Mouse (Mus musculus) lung, postnatal 36 days (tissue): ENCODE measurements at regions not wholly inside any gene's neighbourhood (a gene's known extent, or its start where the extent isn't known, plus 50 kb on each side); places are given as distances from the start of the nearest gene placed in this dataset.
A peak's percentile ranks its signal among the peaks of the same experiment; 100 is the strongest.

Experiments used
- DNase-seq: peaks from one replicate; pipeline ENCODE4 v3.0.0; 2022; ENCODE audit warnings: mixed read lengths

DNA sequence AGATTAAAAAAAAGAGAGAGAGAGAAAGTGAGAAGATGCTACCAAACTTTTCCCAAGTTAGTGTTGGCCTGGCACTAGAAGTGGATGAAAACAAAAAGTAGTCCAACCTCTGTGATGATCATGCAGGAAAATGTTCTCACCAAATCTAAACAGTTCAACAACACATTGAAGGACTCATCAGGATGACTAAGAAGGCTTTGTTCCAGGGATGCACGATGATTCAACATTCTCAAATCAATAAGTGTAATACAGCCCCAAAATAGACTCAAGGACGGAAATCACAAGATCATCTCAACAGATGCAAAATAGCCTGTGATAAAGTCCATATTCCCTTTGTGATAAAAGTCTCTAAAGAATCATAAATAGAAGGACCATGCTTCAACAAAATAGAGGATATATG, 106.3 kb downstream of the Cysltr2 start:
- DNase-seq = no peak

GRCm38 (mm10) chr14:72939067-72939393, 109.9 kb downstream of the Cysltr2 start:
- DNase-seq = no peak

GRCm38 (mm10) chr14:72938382-72939066, 110.4 kb downstream of the Cysltr2 start:
- no peak for DNase-seq

GRCm38 (mm10) chr14:72933598-72933997, 115.3 kb downstream of the Cysltr2 start:
- DNase-seq = no peak

- DNase-seq = no peak
These were observed 116.6 kb downstream of the Cysltr2 start for GRCm38 (mm10) chr14:72932296-72932695.

- no peak for DNase-seq
These were observed 147.6 kb downstream of the Cysltr2 start for GRCm38 (mm10) chr14:72901171-72901926.

DNA sequence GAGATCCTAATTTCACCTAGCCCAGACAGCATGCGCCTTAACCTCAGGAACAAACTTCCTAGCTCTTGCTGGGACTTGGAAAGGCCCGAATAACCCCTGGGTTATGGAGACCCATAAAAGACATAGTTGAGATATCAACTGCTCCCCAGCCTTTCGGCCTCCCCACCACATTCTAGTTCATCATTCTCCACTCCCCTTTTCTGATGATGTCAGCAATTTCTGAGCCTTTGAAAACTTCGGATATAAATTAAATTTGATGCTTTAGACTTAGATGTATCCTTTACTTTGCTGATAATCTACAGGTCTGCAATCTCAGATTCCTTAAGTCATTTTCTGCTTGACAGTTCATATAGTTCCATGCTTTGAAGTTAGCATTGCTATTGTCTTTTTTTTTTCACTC, 149.3 kb downstream of the Cysltr2 start:
- DNase-seq = no peak

DNA sequence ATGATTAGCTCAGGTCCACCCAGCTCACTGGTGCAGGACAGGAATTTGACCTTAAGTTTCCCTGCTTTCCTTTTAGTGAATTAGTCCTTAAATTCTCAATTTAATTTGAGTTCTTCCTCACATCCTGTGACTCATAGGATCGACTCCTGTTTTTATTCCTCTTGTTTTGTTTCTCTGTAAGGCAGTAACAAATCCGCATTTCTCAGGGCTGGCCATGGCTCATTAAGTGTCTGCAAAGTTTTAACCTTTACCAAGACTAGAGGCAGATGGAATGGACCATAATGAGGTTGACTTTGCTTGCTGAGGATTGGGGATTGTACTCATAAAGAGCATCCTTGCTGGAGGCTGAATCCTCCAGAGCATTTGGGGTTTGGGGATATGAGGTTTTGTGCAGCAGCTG, 156.6 kb downstream of the Cysltr2 start:
- no peak for DNase-seq

GRCm38 (mm10) chr14:72889663-72890062, 159.3 kb downstream of the Cysltr2 start:
- DNase-seq = no peak

GRCm38 (mm10) chr14:72887470-72888071, 161.3 kb downstream of the Cysltr2 start:
- no peak for DNase-seq

DNA sequence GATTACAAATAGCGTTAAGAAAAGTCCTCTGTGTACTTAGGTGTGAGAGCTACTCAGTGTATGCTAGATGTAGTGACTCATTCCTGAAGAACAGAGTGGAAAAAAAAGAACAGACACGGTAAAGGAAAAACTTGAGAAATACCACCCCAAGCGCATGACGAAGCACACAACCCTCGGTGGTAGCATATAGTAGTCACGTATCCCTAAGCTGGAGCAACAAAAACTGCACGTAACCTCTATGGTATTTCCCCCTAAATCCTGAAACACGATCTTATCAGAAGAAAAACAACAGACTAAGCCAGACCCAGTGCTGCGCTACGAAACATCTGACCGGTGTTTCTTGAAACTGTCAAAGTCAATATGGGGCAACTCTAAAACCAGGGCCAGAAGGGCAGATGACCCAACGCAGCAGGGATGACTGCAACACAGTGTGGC, 162.0 kb downstream of the Cysltr2 start:
- peak; percentile 3 for DNase-seq

GRCm38 (mm10) chr14:72885824-72886223, 163.1 kb downstream of the Cysltr2 start:
- no peak for DNase-seq

GRCm38 (mm10) chr14:72884561-72884960, 164.4 kb downstream of the Cysltr2 start:
- no peak for DNase-seq

DNA sequence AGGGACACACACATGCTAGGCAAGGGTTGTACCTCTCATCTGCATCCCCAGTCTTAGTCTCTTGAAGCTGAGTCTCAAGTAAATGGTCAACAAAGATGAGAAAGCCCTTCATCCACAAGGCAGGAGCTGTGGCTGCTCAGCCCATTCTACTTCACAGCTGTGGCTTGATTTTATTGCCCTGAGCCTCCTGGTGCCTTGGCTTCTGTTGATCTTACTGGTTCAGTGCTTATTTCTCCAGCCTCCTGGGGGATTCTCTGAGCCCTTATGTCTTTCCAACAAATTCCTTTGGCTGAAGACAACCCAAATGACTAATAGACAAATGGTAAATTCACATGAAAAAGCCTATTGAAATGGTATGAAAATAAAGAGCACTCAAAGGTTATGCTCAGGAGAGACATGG, 167.3 kb upstream of the Fndc3a start:
- DNase-seq = no peak

DNA sequence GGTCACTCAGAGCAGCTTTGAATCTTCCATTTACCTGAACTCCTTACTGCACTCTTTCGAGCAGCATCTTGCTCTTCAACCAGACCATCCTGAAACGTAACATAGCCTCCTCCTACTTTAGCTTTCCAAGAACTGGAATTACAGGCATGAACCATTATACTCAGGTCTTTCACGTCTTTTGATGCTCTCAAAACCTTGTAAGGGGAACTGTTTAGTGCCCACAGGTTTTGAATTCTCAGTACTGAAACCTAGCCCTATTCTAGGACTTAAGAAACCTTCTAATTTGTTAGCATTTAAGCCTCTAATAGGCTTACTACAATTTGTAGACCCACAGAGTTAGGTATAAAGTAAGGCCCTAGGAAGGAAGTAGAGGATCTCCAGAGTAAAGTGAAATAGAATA, 163.7 kb upstream of the Fndc3a start:
- no peak for DNase-seq

DNA sequence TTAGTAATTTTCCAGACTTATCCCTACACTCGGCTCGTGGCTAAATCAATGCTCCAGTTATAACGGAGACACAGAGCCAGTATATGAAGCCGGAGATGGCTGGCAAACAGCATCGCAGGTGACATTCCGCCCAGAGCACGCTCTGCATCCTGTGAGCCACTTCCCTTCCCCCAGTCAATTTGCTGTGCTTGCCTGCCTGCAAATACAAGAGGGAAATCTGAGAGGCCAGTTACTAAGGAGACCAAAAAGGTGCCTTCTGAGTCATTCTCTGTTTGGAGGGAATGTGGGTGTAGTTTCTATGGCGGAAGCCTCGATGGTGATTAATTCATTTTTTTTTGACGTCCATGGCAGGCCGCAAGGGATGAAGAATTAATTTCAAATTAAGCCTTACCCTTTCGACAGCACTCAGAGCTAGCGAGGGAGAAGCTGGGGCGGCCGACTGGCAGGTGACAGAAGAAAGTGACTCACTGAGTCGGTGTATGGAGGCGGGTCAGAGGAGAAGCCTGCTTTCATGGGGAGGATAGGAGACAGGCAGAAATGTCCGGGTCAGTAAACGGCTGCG, 159.5 kb upstream of the Fndc3a start:
- DNase-seq = peak; percentile 3

GRCm38 (mm10) chr14:72866896-72867295, 157.1 kb upstream of the Fndc3a start:
- DNase-seq = peak; percentile 9

DNA sequence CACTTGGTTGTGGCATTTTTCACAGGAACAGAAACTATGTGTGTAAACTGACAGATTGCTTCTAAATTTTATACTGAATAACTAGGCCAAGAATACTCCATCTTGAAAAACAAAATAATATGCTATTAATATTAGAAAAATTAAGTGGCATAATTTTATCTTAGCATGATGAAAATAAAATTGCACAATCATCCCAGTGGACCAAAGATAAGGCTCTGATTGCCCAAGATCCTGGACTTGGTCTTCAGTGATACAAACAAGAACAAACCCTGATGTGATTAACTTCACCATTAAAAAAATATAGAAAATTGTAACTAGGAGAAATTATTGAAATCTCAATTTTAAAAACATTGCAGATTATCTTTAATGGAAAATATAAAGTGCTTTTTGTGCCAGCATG, 155.7 kb upstream of the Fndc3a start:
- DNase-seq = peak; percentile 32

- DNase-seq = no peak
These were observed 155.0 kb upstream of the Fndc3a start for GRCm38 (mm10) chr14:72864792-72865191.

GRCm38 (mm10) chr14:72864130-72864529, 154.3 kb upstream of the Fndc3a start:
- DNase-seq = no peak

GRCm38 (mm10) chr14:72862806-72863526, 153.2 kb upstream of the Fndc3a start:
- DNase-seq = no peak

DNA sequence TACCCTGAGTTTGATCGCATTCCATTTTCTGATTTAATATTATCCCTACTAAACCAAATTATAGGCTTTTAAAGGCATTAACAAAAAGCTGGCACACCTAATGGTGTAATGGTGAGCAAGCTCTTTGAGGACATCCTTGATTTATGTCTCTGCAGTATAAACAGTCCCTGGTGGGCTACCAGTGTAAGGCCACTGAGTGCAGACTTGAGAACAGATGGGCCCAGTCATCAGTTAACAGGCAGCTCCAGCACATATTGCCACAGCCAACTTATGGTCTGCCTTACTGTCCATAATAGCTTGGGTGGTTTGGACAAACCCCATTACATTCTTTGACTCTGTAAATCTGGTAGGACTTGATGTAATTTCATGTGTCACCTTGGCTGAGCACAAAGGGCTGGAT, 144.4 kb upstream of the Fndc3a start:
- DNase-seq = no peak

DNA sequence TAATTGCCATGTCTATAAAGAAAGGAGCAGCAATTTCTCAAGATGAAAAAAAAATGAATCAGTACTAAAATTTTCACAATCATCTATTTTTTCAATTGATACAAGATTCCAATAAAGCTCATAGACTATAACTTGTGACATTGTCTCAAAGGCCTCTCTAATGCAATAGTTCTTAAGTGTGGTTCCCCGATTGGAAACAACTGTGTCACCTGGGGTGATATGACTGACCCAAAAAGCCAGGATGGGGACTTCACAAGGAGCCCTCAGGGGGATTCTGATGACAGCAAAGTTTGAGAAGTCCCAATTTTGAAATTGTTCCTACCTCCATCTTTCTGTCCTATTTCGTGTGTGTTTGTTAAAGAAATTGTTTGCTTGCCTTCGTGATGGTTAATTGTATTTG, 143.3 kb upstream of the Fndc3a start:
- no peak for DNase-seq
